Mouse (Mus musculus): ENCODE data around the gene Mpped2. TPM values are rescaled to one million over a fixed set of nuclear protein-coding genes. Genes with fewer than 3 reads are reported as not detected.

Gene Mpped2
- polyA plus RNA-seq, 1 experiment = 7.6 TPM

DNA sequence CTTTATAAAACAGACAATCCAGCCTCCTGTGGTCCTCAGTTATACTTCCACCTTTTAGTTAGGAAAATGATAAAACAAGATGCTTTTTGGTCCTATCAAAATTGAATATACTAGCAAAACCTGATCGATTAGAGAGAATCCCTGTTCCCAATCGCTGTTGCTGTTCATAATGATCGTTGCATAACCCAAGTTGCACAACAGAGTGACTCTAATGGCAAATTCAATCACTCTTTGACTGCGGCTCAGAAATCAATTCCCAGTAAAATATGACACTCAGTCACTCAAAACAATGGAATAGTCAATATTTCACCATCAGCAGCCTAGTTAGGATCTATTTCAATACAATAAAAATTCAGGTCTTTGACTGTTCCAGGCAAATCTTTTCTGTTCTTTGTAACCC is 39.8 kb upstream of the Mpped2 start:
- no peak for TF ChIP-seq POLR2A (IDR thresholded peaks at IDR 0.05; ENCODE audit: insufficient read depth, low read length)
- TF ChIP-seq CTCF (IDR thresholded peaks at IDR 0.05; ENCODE audit: low read depth, low read length) = no peak
- TF ChIP-seq EP300 (IDR thresholded peaks at IDR 0.05; ENCODE audit: insufficient read depth, low read depth, low read length) = no peak
- Histone ChIP-seq H3K27me3 (ENCODE audit: control insufficient read depth, insufficient read depth, low read length, poor library complexity, severe bottlenecking) (no peaks in the 10 kb centered on the region), H3K9ac (ENCODE audit: low read depth, poor library complexity, severe bottlenecking) (no peak overlapping the region)

DNA sequence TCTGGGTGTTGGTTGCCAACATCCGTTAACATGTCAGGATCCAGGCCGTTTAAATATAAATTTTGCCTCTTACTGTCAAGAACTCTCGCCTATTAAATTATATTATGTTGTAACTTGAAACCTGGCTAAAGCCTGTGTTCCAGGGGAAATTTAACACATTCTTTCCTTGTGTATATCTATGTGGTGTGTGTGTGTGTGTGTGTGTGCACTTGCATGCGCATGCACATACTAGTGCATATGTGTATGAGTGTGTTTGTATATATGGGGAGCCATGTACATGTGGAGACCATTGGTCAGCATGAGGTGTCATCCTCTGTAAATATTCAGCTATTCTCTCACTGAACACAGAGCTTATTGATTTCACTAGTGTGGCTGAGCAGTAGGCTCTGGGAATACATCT is 37.8 kb upstream of the Mpped2 start:
- Histone ChIP-seq H3K9me3 (replicated peaks; ENCODE audit: control insufficient read depth, insufficient read depth, low read length, poor library complexity, severe bottlenecking) (no peaks in the 10 kb centered on the region), H3K9ac (ENCODE audit: low read depth, poor library complexity, severe bottlenecking) (no peak overlapping the region), H3K27me3 (ENCODE audit: control insufficient read depth, insufficient read depth, low read length, poor library complexity, severe bottlenecking) (no peaks in the 10 kb centered on the region), H3K27ac (ENCODE audit: insufficient read depth, low read length) (no peak overlapping the region), H3K4me3 (ENCODE audit: low read depth, low read length) (no peak overlapping the region), H3K4me1 (ENCODE audit: control insufficient read depth, insufficient read depth, low read length) (no peaks in the 10 kb centered on the region), H3K36me3 (ENCODE audit: control insufficient read depth, insufficient read depth, low read length, poor library complexity, severe bottlenecking) (no peaks in the 10 kb centered on the region)
- TF ChIP-seq EP300 (IDR thresholded peaks at IDR 0.05; ENCODE audit: insufficient read depth, low read depth, low read length) (no peak), POLR2A (IDR thresholded peaks at IDR 0.05; ENCODE audit: insufficient read depth, low read length) (no peak), CTCF (IDR thresholded peaks at IDR 0.05; ENCODE audit: low read depth, low read length) (no peak)

More for the DNA sequence above, 39.8 kb upstream of the Mpped2 start:
- Histone ChIP-seq H3K4me3 (ENCODE audit: low read depth, low read length) (no peak overlapping the region), H3K27ac (ENCODE audit: insufficient read depth, low read length) (no peak overlapping the region), H3K9me3 (replicated peaks; ENCODE audit: control insufficient read depth, insufficient read depth, low read length, poor library complexity, severe bottlenecking) (no peaks in the 10 kb centered on the region), H3K4me1 (ENCODE audit: control insufficient read depth, insufficient read depth, low read length) (no peaks in the 10 kb centered on the region), H3K36me3 (ENCODE audit: control insufficient read depth, insufficient read depth, low read length, poor library complexity, severe bottlenecking) (no peaks in the 10 kb centered on the region)

DNA sequence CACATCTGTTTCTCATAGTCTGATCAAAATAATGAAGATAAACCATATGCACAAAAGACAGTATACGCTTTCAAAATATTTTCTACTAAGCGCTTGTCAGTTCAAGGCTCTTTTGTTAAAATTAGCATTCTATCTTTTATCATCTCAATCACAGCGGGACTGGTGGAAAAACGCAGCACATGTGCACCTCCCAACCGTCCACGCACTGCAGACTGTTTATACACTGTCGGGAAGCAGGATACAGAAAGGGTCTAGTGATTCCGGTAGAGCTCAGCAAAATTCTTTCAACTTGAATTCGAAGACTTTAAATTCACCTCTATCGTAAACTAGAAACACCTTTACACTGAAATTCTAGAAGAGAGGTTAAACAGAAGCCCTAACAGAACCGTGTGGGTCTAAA is 27.8 kb upstream of the Mpped2 start:
- Histone ChIP-seq H3K4me3 (ENCODE audit: low read depth, low read length) (no peak overlapping the region), H3K4me1 (ENCODE audit: control insufficient read depth, insufficient read depth, low read length) (no peaks in the 10 kb centered on the region), H3K27me3 (ENCODE audit: control insufficient read depth, insufficient read depth, low read length, poor library complexity, severe bottlenecking) (no peaks in the 10 kb centered on the region), H3K36me3 (ENCODE audit: control insufficient read depth, insufficient read depth, low read length, poor library complexity, severe bottlenecking) (no peaks in the 10 kb centered on the region), H3K27ac (ENCODE audit: insufficient read depth, low read length) (no peak overlapping the region), H3K9ac (ENCODE audit: low read depth, poor library complexity, severe bottlenecking) (no peak overlapping the region), H3K9me3 (replicated peaks; ENCODE audit: control insufficient read depth, insufficient read depth, low read length, poor library complexity, severe bottlenecking) (no peaks in the 10 kb centered on the region)
- TF ChIP-seq POLR2A (IDR thresholded peaks at IDR 0.05; ENCODE audit: insufficient read depth, low read length) = no peak
- no peak for TF ChIP-seq CTCF (IDR thresholded peaks at IDR 0.05; ENCODE audit: low read depth, low read length)

DNA sequence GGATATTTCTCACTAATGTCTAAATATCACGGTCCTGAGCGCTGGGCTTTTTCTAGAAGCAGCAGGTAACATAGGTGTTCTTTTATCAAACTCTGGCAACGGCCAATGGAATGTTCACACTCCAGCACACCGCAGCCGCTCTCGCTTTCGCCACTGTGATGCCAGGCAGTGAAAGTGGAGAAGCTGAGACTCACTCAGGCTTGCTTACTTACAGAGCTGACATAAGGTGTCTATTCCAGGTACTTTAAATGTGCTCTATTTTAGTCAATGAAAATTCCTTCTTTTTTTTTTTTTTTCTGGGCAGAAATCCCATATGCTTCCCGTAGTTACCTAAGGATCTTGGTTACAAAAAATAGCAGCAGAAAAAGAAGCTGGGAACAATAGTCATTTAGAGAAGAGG is 18.8 kb upstream of the Mpped2 start:
- Histone ChIP-seq H3K27ac (ENCODE audit: insufficient read depth, low read length) (no peak overlapping the region), H3K4me3 (ENCODE audit: low read depth, low read length) (no peak overlapping the region), H3K27me3 (ENCODE audit: control insufficient read depth, insufficient read depth, low read length, poor library complexity, severe bottlenecking) (no peaks in the 10 kb centered on the region), H3K9me3 (replicated peaks; ENCODE audit: control insufficient read depth, insufficient read depth, low read length, poor library complexity, severe bottlenecking) (no peaks in the 10 kb centered on the region), H3K9ac (ENCODE audit: low read depth, poor library complexity, severe bottlenecking) (no peak overlapping the region), H3K36me3 (ENCODE audit: control insufficient read depth, insufficient read depth, low read length, poor library complexity, severe bottlenecking) (no peaks in the 10 kb centered on the region), H3K4me1 (ENCODE audit: control insufficient read depth, insufficient read depth, low read length) (peaks cover 7% of the 10 kb centered on the region)
- TF ChIP-seq EP300 (IDR thresholded peaks at IDR 0.05; ENCODE audit: insufficient read depth, low read depth, low read length) (no peak), POLR2A (IDR thresholded peaks at IDR 0.05; ENCODE audit: insufficient read depth, low read length) (no peak), CTCF (IDR thresholded peaks at IDR 0.05; ENCODE audit: low read depth, low read length) (no peak)

DNA sequence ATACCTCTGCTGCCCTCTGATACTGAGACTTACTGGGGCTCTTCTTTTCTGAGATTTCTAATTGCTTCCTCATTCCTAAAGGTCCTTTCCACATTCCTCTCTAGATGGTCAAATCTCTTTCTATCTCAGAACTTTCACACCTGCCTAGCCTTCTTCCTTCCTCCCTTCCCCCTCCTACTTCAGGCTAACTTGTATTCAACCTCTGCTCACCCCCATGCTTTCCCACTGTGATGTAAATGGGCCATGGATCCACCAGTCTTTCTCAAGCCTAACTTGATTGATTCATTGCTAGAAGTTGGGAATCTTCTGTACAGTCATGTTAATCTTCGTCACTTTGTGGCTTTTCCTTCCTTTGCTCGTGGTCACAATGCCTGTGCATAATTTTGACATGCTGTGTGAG is 15.6 kb upstream of the Mpped2 start:
- TF ChIP-seq EP300 (IDR thresholded peaks at IDR 0.05; ENCODE audit: insufficient read depth, low read depth, low read length) (no peak), POLR2A (IDR thresholded peaks at IDR 0.05; ENCODE audit: insufficient read depth, low read length) (no peak), CTCF (IDR thresholded peaks at IDR 0.05; ENCODE audit: low read depth, low read length) (no peak)
- no peaks in the 10 kb centered on the region for H3K27me3 ChIP-seq (ENCODE audit: control insufficient read depth, insufficient read depth, low read length, poor library complexity, severe bottlenecking)

DNA sequence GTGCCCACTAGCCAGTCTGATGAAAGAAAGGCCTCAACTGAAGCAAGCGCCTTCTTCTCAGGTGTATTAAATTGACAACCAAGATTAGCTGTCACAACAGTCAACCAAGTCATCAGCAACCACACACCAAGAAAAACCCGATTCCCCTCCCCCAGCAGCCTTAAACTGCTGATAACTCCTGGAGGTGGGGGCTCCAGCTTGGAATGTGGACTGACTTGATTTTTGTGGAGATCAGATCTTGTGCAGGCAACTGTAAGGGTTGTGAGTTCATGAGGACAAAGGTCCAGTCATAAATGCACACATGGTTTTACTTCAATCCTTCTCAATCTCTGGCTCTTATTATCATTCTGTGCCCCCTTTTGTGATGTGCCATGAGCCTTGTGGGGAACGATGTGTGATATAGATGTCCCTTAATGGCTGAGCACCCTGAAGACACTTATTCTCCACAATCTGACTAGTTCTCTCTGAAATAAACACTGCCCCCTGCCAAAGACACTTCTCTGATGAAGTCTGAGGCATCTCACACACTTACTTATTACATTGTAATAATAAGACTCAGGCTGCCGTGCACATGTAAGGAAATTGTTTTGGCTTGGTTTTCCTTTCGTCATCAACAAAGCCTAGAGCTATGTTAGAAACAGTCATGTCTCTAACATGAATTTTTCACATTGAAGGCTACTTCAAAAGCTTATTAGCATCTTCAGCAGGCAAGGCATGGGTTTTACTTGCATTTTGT is 13.2 kb upstream of the Mpped2 start:
- H3K4me3 ChIP-seq (ENCODE audit: low read depth, low read length) = no peak overlapping the region
- H3K9ac ChIP-seq (ENCODE audit: low read depth, poor library complexity, severe bottlenecking) = no peak overlapping the region
- TF ChIP-seq CTCF (IDR thresholded peaks at IDR 0.05; ENCODE audit: low read depth, low read length) = no peak
- no peak for TF ChIP-seq EP300 (IDR thresholded peaks at IDR 0.05; ENCODE audit: insufficient read depth, low read depth, low read length)
- TF ChIP-seq POLR2A (IDR thresholded peaks at IDR 0.05; ENCODE audit: insufficient read depth, low read length) = no peak
- no peaks in the 10 kb centered on the region for H3K27me3 ChIP-seq (ENCODE audit: control insufficient read depth, insufficient read depth, low read length, poor library complexity, severe bottlenecking)
- H3K9me3 ChIP-seq (replicated peaks; ENCODE audit: control insufficient read depth, insufficient read depth, low read length, poor library complexity, severe bottlenecking) = no peaks in the 10 kb centered on the region
- H3K27ac ChIP-seq (ENCODE audit: insufficient read depth, low read length) = no peak overlapping the region
- no peaks in the 10 kb centered on the region for H3K36me3 ChIP-seq (ENCODE audit: control insufficient read depth, insufficient read depth, low read length, poor library complexity, severe bottlenecking)
- H3K4me1 ChIP-seq (ENCODE audit: control insufficient read depth, insufficient read depth, low read length) = peaks cover 5% of the 10 kb centered on the region

More for the DNA sequence above, 15.6 kb upstream of the Mpped2 start:
- H3K27ac ChIP-seq (ENCODE audit: insufficient read depth, low read length) = peak overlapping the region; percentile 31; the same call in 1 of the 2 replicates
- no peak overlapping the region for H3K4me3 ChIP-seq (ENCODE audit: low read depth, low read length)
- peaks cover 5% of the 10 kb centered on the region for H3K4me1 ChIP-seq (ENCODE audit: control insufficient read depth, insufficient read depth, low read length)
- no peaks in the 10 kb centered on the region for H3K9me3 ChIP-seq (replicated peaks; ENCODE audit: control insufficient read depth, insufficient read depth, low read length, poor library complexity, severe bottlenecking)
- H3K9ac ChIP-seq (ENCODE audit: low read depth, poor library complexity, severe bottlenecking) = no peak overlapping the region
- H3K36me3 ChIP-seq (ENCODE audit: control insufficient read depth, insufficient read depth, low read length, poor library complexity, severe bottlenecking) = no peaks in the 10 kb centered on the region
